Mouse (Mus musculus) layer of hippocampus, adult 8-10 months (tissue): Measurements from ENCODE around the gene Lmbrd1. TPM values are rescaled to one million over a fixed set of nuclear protein-coding genes. Genes with fewer than 3 reads are reported as not detected.
A peak's percentile ranks its signal among the peaks of the same experiment; 100 is the strongest.
"Not testable (repeated sequence)": the region's sequence is repeated elsewhere in the genome, so short reads cannot be mapped to it uniquely, and the experiment has no call there.

Experiments
- DNase-seq, 2 experiments: peaks; one replicate each; pipeline ENCODE4 v3.0.0; 2022; ENCODE audit warnings: low spot score in 2 of 2
- total RNA-seq, 4 experiments: library from RNA; stranded (reverse); gene quantifications; 2 replicates each; pipeline ENCODE4 v1.2.4; 2022

Lmbrd1 gene
- total RNA-seq, result 100 to 1,000 TPM; 110 to 121 (median 115) TPM

- DNase-seq, result peak; percentile 89 to 96
Observed at GRCm38 (mm10) chr1:24678205-24678917, at the start of gene Lmbrd1. TSS of gene Lmbrd1 (plus strand) at chr1:24678630.

- DNase-seq, result peak in 1 of 2 experiments; percentile 14
Observed at GRCm38 (mm10) chr1:24633553-24634132, 44.8 kb upstream of the Lmbrd1 start.

GRCm38 (mm10) chr1:24650100-24650499 lies 28.3 kb upstream of the Lmbrd1 start:
- no peak for DNase-seq

- DNase-seq, result no peak
Observed at GRCm38 (mm10) chr1:24659914-24660313, 18.5 kb upstream of the Lmbrd1 start.

GRCm38 (mm10) chr1:24660662-24661061 lies 17.8 kb upstream of the Lmbrd1 start:
- DNase-seq, result not testable (repeated sequence)

- DNase-seq, result peak; percentile 88 to 92
Observed at GRCm38 (mm10) chr1:24661551-24661950, 16.9 kb upstream of the Lmbrd1 start.

- DNase-seq, result no peak
Observed at GRCm38 (mm10) chr1:24664158-24664557, 14.3 kb upstream of the Lmbrd1 start.

GRCm38 (mm10) chr1:24673231-24673630 lies 5.2 kb upstream of the Lmbrd1 start:
- no peak for DNase-seq

GRCm38 (mm10) chr1:24677706-24678105 lies 724 bp upstream of the Lmbrd1 start:
- peak; percentile 21 to 29 for DNase-seq

- no peak for DNase-seq
Observed at GRCm38 (mm10) chr1:24679071-24679470, 641 bp downstream of the Lmbrd1 start.

- no peak for DNase-seq
Observed at GRCm38 (mm10) chr1:24680991-24681390, 2.6 kb downstream of the Lmbrd1 start.

GRCm38 (mm10) chr1:24681946-24682345 lies 3.5 kb downstream of the Lmbrd1 start:
- DNase-seq, result no peak

GRCm38 (mm10) chr1:24683947-24684346 lies 5.5 kb downstream of the Lmbrd1 start:
- DNase-seq, result no peak

GRCm38 (mm10) chr1:24685606-24686005 lies 7.2 kb downstream of the Lmbrd1 start:
- no peak for DNase-seq

GRCm38 (mm10) chr1:24686235-24687021 lies 8.0 kb downstream of the Lmbrd1 start:
- no peak for DNase-seq

GRCm38 (mm10) chr1:24697677-24698076 lies 19.2 kb downstream of the Lmbrd1 start:
- no peak for DNase-seq

- DNase-seq, result no peak
Observed at GRCm38 (mm10) chr1:24698146-24698880, 19.9 kb downstream of the Lmbrd1 start.

GRCm38 (mm10) chr1:24699320-24699719 lies 20.9 kb downstream of the Lmbrd1 start:
- no peak for DNase-seq

- DNase-seq, result no peak
Observed at GRCm38 (mm10) chr1:24700241-24700640, 21.8 kb downstream of the Lmbrd1 start.

- DNase-seq, result no peak
Observed at GRCm38 (mm10) chr1:24703821-24704220, 25.4 kb downstream of the Lmbrd1 start.

- DNase-seq, result no peak
Observed at GRCm38 (mm10) chr1:24716301-24716700, 37.9 kb downstream of the Lmbrd1 start.

GRCm38 (mm10) chr1:24719621-24720020 lies 41.2 kb downstream of the Lmbrd1 start:
- DNase-seq, result no peak
